Mouse (Mus musculus) heart, embryonic 11.5 days (tissue): Measurements from ENCODE around the gene Skap1. TPM values are rescaled to one million over a fixed set of nuclear protein-coding genes. Genes with fewer than 3 reads are reported as not detected.
"Not testable (repeated sequence)": the region's sequence is repeated elsewhere in the genome, so short reads cannot be mapped to it uniquely, and the experiment has no call there.

Source experiments
- ATAC-seq: fragments of 200-750 bp; cut with Nextera tagmentation; replicated peaks from 2 replicates; pipeline ENCODE4 v1.8.0; 2017; ENCODE audit warnings: moderate library complexity; ENCODE audit not compliant: insufficient number of reproducible peaks, low FRiP score, low TSS enrichment
- H3K27ac ChIP-seq: fragments of 300-500 bp; sonication (generic); 2 replicates; pipeline ENCODE4 v1.5.1; 2014; ENCODE audit warnings: mild to moderate bottlenecking, low read depth, low read length
- H3K27me3 ChIP-seq: fragments of 300-500 bp; sonication (generic); 2 replicates; pipeline ENCODE4 v1.6.1; 2014; ENCODE audit warnings: mild to moderate bottlenecking, low read length, mixed read lengths; ENCODE audit not compliant: control insufficient read depth, insufficient read depth
- H3K36me3 ChIP-seq: fragments of 300-500 bp; sonication (generic); 2 replicates; pipeline ENCODE4 v1.6.1; 2014; ENCODE audit warnings: mild to moderate bottlenecking, low read length, moderate library complexity, mixed read lengths; ENCODE audit not compliant: control insufficient read depth, insufficient read depth
- H3K4me1 ChIP-seq: fragments of 300-500 bp; sonication (generic); 2 replicates; pipeline ENCODE4 v1.6.1; 2014; ENCODE audit warnings: low read length; ENCODE audit not compliant: control insufficient read depth, insufficient read depth
- H3K4me2 ChIP-seq: fragments of 300-500 bp; sonication (generic); 2 replicates; pipeline ENCODE4 v1.6.1; 2014; ENCODE audit warnings: mild to moderate bottlenecking, moderate library complexity
- H3K4me3 ChIP-seq: fragments of 300-500 bp; sonication (generic); 2 replicates; pipeline ENCODE4 v1.5.1; 2014; ENCODE audit warnings: low read depth, low read length
- H3K9ac ChIP-seq: fragments of 300-500 bp; sonication (generic); 2 replicates; pipeline ENCODE4 v1.6.1; 2014; ENCODE audit warnings: mild to moderate bottlenecking, low read depth, low read length, moderate library complexity
- H3K9me3 ChIP-seq: fragments of 300-500 bp; sonication (generic); replicated peaks from 2 replicates; pipeline ENCODE4 v1.6.1; 2016; ENCODE audit warnings: low read length; ENCODE audit not compliant: control insufficient read depth
- WGBS: fragments of 180-500 bp; shearing (Covaris S2); extraction: QIAGEN DNeasy Blood & Tissue Kit; methylation state at CpG from one replicate; pipeline ENCODE4 v1.1.7; 2014; ENCODE audit not compliant: insufficient replicate concordance; 5-methylcytosine and 5-hydroxymethylcytosine counted together
- polyA plus RNA-seq: library from polyadenylated mRNA; unstranded; fragments of >200 nt; fragmentation: Nextera tagmentation; extraction: Ambion mirVana; gene quantifications from 2 replicates; pipeline ENCODE4 v1.2.1, GENCODE M21; 2014

Gene Skap1
- polyA plus RNA-seq, 1 experiment from 2014 or later: 0.46 TPM

- Histone ChIP-seq H3K9me3 (no peaks in the 10 kb centered on the region), H3K4me2 (no peak overlapping the region), H3K9ac (no peak overlapping the region), H3K4me1 (peaks cover 2% of the 10 kb centered on the region; the same call in 1 of the 2 replicates), H3K4me3 (no peak overlapping the region), H3K27ac (no peak overlapping the region), H3K36me3 (no peaks in the 10 kb centered on the region), H3K27me3 (peaks cover 11% of the 10 kb centered on the region)
- 72% methylated on average over 5 of the region's 5 CpGs for WGBS
- no peak for ATAC-seq
Measured at GRCm38 (mm10) chr11:96711268-96711667, 246.9 kb downstream of the Skap1 start.

- peaks cover 2% of the 10 kb centered on the region; the same call in 1 of the 2 replicates for H3K4me1 ChIP-seq
- peaks cover 11% of the 10 kb centered on the region for H3K27me3 ChIP-seq
- H3K9ac ChIP-seq: no peak overlapping the region
- no peaks in the 10 kb centered on the region for H3K9me3 ChIP-seq
- no peak overlapping the region for H3K27ac ChIP-seq
- no peak overlapping the region for H3K4me2 ChIP-seq
- 85% methylated on average over 7 of the region's 7 CpGs for WGBS
- no peaks in the 10 kb centered on the region for H3K36me3 ChIP-seq
- ATAC-seq: no peak
- no peak overlapping the region for H3K4me3 ChIP-seq
Measured at GRCm38 (mm10) chr11:96711670-96712069, 247.3 kb downstream of the Skap1 start.

- WGBS: 51% methylated on average over 18 of the region's 18 CpGs
Measured at GRCm38 (mm10) chr11:96713210-96714005, 249.0 kb downstream of the Skap1 start.

GRCm38 (mm10) chr11:96714011-96714410, 249.6 kb downstream of the Skap1 start:
- Histone ChIP-seq H3K27me3 (no peaks in the 10 kb centered on the region), H3K4me3 (no peak overlapping the region), H3K27ac (no peak overlapping the region), H3K4me1 (0 out of 2 replicates have a peak, but pooled peaks cover 2% of the 10 kb centered on the region), H3K9me3 (no peaks in the 10 kb centered on the region), H3K9ac (no peak overlapping the region), H3K4me2 (no peak overlapping the region), H3K36me3 (no peaks in the 10 kb centered on the region)
- 51% methylated on average over 7 of the region's 7 CpGs for WGBS
- ATAC-seq: no peak

More at GRCm38 (mm10) chr11:96713210-96714005, 249.0 kb downstream of the Skap1 start:
- 0 out of 2 replicates have a peak, but pooled peaks cover 2% of the 10 kb centered on the region for H3K4me1 ChIP-seq
- ATAC-seq: no peak
- no peak overlapping the region for H3K9ac ChIP-seq
- peaks cover 4% of the 10 kb centered on the region for H3K27me3 ChIP-seq
- H3K27ac ChIP-seq: no peak overlapping the region
- no peaks in the 10 kb centered on the region for H3K36me3 ChIP-seq
- no peaks in the 10 kb centered on the region for H3K9me3 ChIP-seq
- no peak overlapping the region for H3K4me3 ChIP-seq
- no peak overlapping the region; the same call in 1 of the 2 replicates for H3K4me2 ChIP-seq

DNA sequence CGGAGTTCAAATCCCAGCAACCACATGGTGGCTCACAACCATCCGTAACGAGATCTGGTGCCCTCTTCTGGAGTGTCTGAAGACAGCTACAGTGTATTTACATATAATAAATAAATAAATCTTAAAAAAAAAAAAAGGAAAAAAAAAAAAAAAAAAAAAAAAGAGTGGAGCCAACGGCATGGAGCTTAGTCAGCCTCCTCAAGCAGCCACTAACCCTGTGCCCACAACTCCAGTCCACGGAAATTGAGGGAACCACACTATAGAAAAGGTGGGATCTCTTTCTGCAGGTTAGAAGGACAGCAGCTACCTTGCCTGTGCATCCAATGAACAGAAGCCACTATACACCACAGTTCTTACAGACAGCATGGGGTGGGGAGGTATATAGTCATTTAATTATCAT, 250.8 kb downstream of the Skap1 start:
- H3K4me3 ChIP-seq, H3K36me3 ChIP-seq, H3K27me3 ChIP-seq, ATAC-seq, H3K9me3 ChIP-seq, H3K4me1 ChIP-seq, H3K4me2 ChIP-seq, H3K9ac ChIP-seq, H3K27ac ChIP-seq: not testable (repeated sequence)
- WGBS: 81% methylated on average over 5 of the region's 5 CpGs

DNA sequence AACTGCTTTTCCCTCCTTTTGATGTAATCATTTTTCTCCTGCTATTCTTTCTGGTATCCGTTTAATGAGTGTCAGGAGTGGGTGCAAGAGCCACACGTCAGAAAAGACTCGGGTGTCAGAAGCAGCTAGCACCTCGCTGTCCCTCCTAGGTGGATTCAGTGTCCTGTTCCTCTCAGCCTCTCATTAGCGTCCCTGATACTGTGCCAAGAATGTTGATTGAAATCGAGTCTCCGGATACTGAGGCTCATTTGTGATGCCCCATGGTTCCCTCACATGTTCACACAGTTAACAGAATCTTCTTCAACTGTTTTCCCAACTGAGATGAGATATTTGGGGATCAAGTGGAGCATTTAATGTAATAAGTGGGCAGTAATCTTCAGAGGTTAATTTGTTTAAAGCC, 254.2 kb downstream of the Skap1 start:
- no peak overlapping the region for H3K27ac ChIP-seq
- no peak overlapping the region for H3K4me2 ChIP-seq
- no peaks in the 10 kb centered on the region for H3K27me3 ChIP-seq
- H3K36me3 ChIP-seq: no peaks in the 10 kb centered on the region
- H3K9ac ChIP-seq: no peak overlapping the region
- H3K4me1 ChIP-seq: 0 out of 2 replicates have a peak, but pooled peaks cover 2% of the 10 kb centered on the region
- ATAC-seq: no peak
- no peak overlapping the region for H3K4me3 ChIP-seq
- 56% methylated on average over 7 of the region's 7 CpGs for WGBS
- no peaks in the 10 kb centered on the region for H3K9me3 ChIP-seq

DNA sequence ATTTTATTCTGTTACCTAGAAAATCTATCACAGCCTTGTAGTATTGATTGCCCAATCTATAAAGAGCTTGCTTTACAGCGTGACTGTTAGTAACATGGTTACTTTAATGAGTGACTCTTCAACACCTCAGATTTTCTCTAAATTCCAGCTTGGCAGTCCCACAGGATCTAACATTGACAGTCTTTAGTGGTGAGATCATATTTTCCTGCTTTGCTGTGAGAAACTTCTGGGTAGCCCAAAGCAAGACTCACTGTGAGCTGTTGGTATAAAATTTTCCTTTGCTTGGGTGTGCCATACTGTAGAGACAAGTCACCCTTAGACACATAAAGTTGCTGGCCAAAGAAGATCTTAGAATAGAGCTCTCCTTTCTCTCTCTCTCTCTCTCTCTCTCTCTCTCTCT, 261.4 kb downstream of the Skap1 start:
- no peaks in the 10 kb centered on the region; the same call in 1 of the 2 replicates for H3K27me3 ChIP-seq
- no peaks in the 10 kb centered on the region for H3K36me3 ChIP-seq
- H3K27ac ChIP-seq: no peak overlapping the region
- H3K9me3 ChIP-seq: no peaks in the 10 kb centered on the region
- no peak for ATAC-seq
- H3K9ac ChIP-seq: no peak overlapping the region
- 41% methylated on average over 1 of the region's 1 CpGs for WGBS
- H3K4me1 ChIP-seq: no peaks in the 10 kb centered on the region
- H3K4me3 ChIP-seq: no peak overlapping the region
- no peak overlapping the region for H3K4me2 ChIP-seq

- no peaks in the 10 kb centered on the region for H3K9me3 ChIP-seq
- no peak overlapping the region for H3K4me2 ChIP-seq
- H3K27me3 ChIP-seq: no peaks in the 10 kb centered on the region; the same call in 1 of the 2 replicates
- H3K9ac ChIP-seq: no peak overlapping the region
- no peak overlapping the region for H3K4me3 ChIP-seq
- H3K36me3 ChIP-seq: no peaks in the 10 kb centered on the region
- 72% methylated on average over 2 of the region's 2 CpGs for WGBS
- no peaks in the 10 kb centered on the region for H3K4me1 ChIP-seq
- no peak overlapping the region for H3K27ac ChIP-seq
- ATAC-seq: no peak
Measured at GRCm38 (mm10) chr11:96728577-96728976, 264.2 kb downstream of the Skap1 start.

DNA sequence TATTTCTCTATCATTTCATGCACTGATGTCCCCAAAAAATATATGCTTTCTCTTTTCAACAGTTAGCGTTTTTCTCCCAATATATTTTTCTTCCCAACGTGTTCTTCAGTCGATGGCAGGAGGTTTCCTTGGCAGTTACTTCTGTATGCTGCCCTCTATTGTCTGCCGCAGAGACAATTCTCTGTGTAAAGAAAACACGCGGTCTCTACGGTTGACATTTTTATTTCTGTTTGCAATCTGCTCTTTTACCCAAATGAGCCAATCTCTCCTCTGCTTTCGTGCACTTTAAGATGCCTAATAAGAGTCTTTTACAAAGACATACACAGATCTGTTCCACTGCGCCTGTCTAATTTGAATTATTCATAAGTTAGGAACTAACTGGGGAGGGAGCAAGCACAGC, 265.1 kb downstream of the Skap1 start:
- Histone ChIP-seq H3K4me2 (peak overlapping the region; percentile 12; the same call in 1 of the 2 replicates), H3K9me3 (no peaks in the 10 kb centered on the region), H3K4me1 (no peaks in the 10 kb centered on the region), H3K9ac (no peak overlapping the region), H3K27ac (no peak overlapping the region), H3K4me3 (no peak overlapping the region), H3K27me3 (no peaks in the 10 kb centered on the region; the same call in 1 of the 2 replicates), H3K36me3 (no peaks in the 10 kb centered on the region)
- ATAC-seq: no peak
- 45% methylated on average over 9 of the region's 9 CpGs for WGBS
